Comparison of ENCODE assay signal across 7 mouse cellular contexts in genomic region chr12:111039771-111040530, GRCm38 (mm10). TPM values are rescaled to one million over a fixed set of nuclear protein-coding genes. Genes with fewer than 3 reads are reported as not detected.
DNase-seq lines count a peak whose midpoint lies in the region; ATAC-seq and TF ChIP-seq lines count a peak whose summit lies in the region.

No protein-coding gene starts in this region.

- H3K9ac ChIP-seq in intestine, embryonic 14.5 days (ENCODE audit: low read length) = peak overlapping the region; percentile 96
- peak overlapping the region; percentile 97 for H3K9ac ChIP-seq in limb, embryonic 15.5 days

- H3K4me3 ChIP-seq in intestine, embryonic 14.5 days (ENCODE audit: low read depth, low read length) = peak overlapping the region; percentile 98
- peak overlapping the region; percentile 96 for H3K4me3 ChIP-seq in limb, embryonic 15.5 days
- peak overlapping the region; percentile 66 for H3K4me3 ChIP-seq in myocyte

- H3K27me3 ChIP-seq in intestine, embryonic 14.5 days (replicated peaks; ENCODE audit: control insufficient read depth, insufficient read depth, low read length) = no peaks in the 10 kb centered on the region
- no peaks in the 10 kb centered on the region for H3K27me3 ChIP-seq in limb, embryonic 15.5 days
- no peaks in the 10 kb centered on the region for H3K27me3 ChIP-seq in myocyte (ENCODE audit: control insufficient read depth, insufficient read depth, insufficient read length)
- no peaks in the 10 kb centered on the region for H3K27me3 ChIP-seq in splenic B cell, adult 2 months (ENCODE audit: control insufficient read depth, insufficient read depth, low read length, poor library complexity, severe bottlenecking)

- H3K4me1 ChIP-seq in intestine, embryonic 14.5 days (replicated peaks; ENCODE audit: control insufficient read depth, insufficient read depth, low read length) = peaks cover 25% of the 10 kb centered on the region
- H3K4me1 ChIP-seq in limb, embryonic 15.5 days = peaks cover 24% of the 10 kb centered on the region

- H3K9me3 ChIP-seq in intestine, embryonic 14.5 days (ENCODE audit: control insufficient read depth, low read length) = no peaks in the 10 kb centered on the region
- no peaks in the 10 kb centered on the region for H3K9me3 ChIP-seq in limb, embryonic 15.5 days

- peak; percentile 37 for TF ChIP-seq POLR2A in myocyte (IDR thresholded peaks at IDR 0.05; ENCODE audit: insufficient read length, low read depth)

- peaks cover 13% of the 10 kb centered on the region; the same call in 1 of the 2 replicates for H3K36me3 ChIP-seq in intestine, embryonic 14.5 days (ENCODE audit: control insufficient read depth, insufficient read depth, low read length)
- peaks cover 19% of the 10 kb centered on the region for H3K36me3 ChIP-seq in limb, embryonic 15.5 days
- no peaks in the 10 kb centered on the region for H3K36me3 ChIP-seq in myocyte (ENCODE audit: control insufficient read depth, insufficient read depth)
- H3K36me3 ChIP-seq in splenic B cell, adult 2 months (ENCODE audit: control insufficient read depth, insufficient read depth, low read length, poor library complexity, severe bottlenecking) = no peaks in the 10 kb centered on the region

- WGBS in intestine, embryonic 14.5 days = under 1% methylated on average over 65 of the region's 65 CpGs
- under 1% methylated on average over 52 of the region's 65 CpGs for WGBS in limb, embryonic 15.5 days

- DNase-seq in R1 (ENCODE audit: low read depth, low spot score) = peak; percentile 52
- peak; percentile 46 for DNase-seq in cerebellum, adult 8-10 months
- DNase-seq in gastrocnemius, adult 8-10 months (ENCODE audit: low spot score in 2 of 2) = peak; percentile 8 to 39
- peak; percentile 62 for DNase-seq in intestine, embryonic 14.5 days (ENCODE audit: low spot score)
- DNase-seq in splenic B cell, adult 2 months (ENCODE audit: low read depth, low spot score) = peak; percentile 39

- H3K79me2 ChIP-seq in myocyte (ENCODE audit: control insufficient read depth, insufficient read depth) = peaks cover 52% of the 10 kb centered on the region

- ATAC-seq in intestine, embryonic 14.5 days (replicated peaks; ENCODE audit: low FRiP score, low TSS enrichment, low read depth) = no peak
- no peak for ATAC-seq in limb, embryonic 15.5 days (ENCODE audit: insufficient number of reproducible peaks, low FRiP score, low TSS enrichment, low read depth)

- H3ac ChIP-seq in myocyte (ENCODE audit: control insufficient read depth, insufficient read length) = peak overlapping the region; percentile 82

- H3K4me2 ChIP-seq in intestine, embryonic 14.5 days (ENCODE audit: low read length) = peak overlapping the region; percentile 70
- peak overlapping the region; percentile 87 for H3K4me2 ChIP-seq in limb, embryonic 15.5 days
- peak overlapping the region; percentile 85 for H3K4me2 ChIP-seq in myocyte (ENCODE audit: low read depth)

- peak overlapping the region; percentile 98 for H3K27ac ChIP-seq in intestine, embryonic 14.5 days (ENCODE audit: low read depth)
- peak overlapping the region; percentile 99 for H3K27ac ChIP-seq in limb, embryonic 15.5 days

TF ChIP-seq in myocyte, 11 proteins besides CTCF, POLR2A, EP300 and RAD21:
- no peak for TF ChIP-seq TCF12 (IDR thresholded peaks at IDR 0.05; ENCODE audit: insufficient read depth, poor library complexity, severe bottlenecking)
- TF ChIP-seq E2F4 (IDR thresholded peaks at IDR 0.05; ENCODE audit: insufficient read depth) = no peak
- no peak for TF ChIP-seq TCF3 (IDR thresholded peaks at IDR 0.05; ENCODE audit: insufficient read length, low read depth)
- TF ChIP-seq POLR2AphosphoS2 (IDR thresholded peaks at IDR 0.05; ENCODE audit: insufficient read length, low read depth) = no peak
- no peak for TF ChIP-seq SRF (IDR thresholded peaks at IDR 0.05; ENCODE audit: control insufficient read depth, insufficient read length, low read depth)
- TF ChIP-seq REST (IDR thresholded peaks at IDR 0.05; ENCODE audit: insufficient read depth, insufficient read length) = no peak
- TF ChIP-seq MYOD1 (IDR thresholded peaks at IDR 0.05; ENCODE audit: control insufficient read depth in 1 of 3, insufficient read length in 2 of 3, low read depth in 2 of 3) = peak in 1 of 3 experiments; percentile 8
- TF ChIP-seq CEBPB (IDR thresholded peaks at IDR 0.05; ENCODE audit: insufficient read depth, poor library complexity, severe bottlenecking) = no peak
- no peak for TF ChIP-seq MAX (IDR thresholded peaks at IDR 0.05; ENCODE audit: low read depth)
- no peak for TF ChIP-seq USF1 (IDR thresholded peaks at IDR 0.05; ENCODE audit: low read depth)
- TF ChIP-seq MYOG (IDR thresholded peaks at IDR 0.05; ENCODE audit: control insufficient read depth in 1 of 3, insufficient read depth in 1 of 3, insufficient read length in 2 of 3, low read depth in 2 of 3) = peak in 1 of 3 experiments; percentile 27

RNA-seq across cellular contexts. Expression of gene Rcor1, which starts 0.8 kb away (rescaled TPM):
- total RNA-seq in gastrocnemius, adult 8-10 months (2022) = 1 to 10 TPM; 5.5 to 6.9 (median 5.8) TPM
- polyA plus RNA-seq in intestine, embryonic 14.5 days (2014; fragmentation: Nextera tagmentation; extraction: Ambion mirVana) = 15.9 and 16.7 TPM in 2 replicates
- 12.3 and 13.5 TPM in 2 replicates for polyA plus RNA-seq in limb, embryonic 15.5 days (2015; fragmentation: Nextera tagmentation; extraction: Ambion mirVana)
- 9.4 TPM for polyA plus RNA-seq in myocyte (2012; fragmentation: generic; extraction: Trizol)
